Mouse (Mus musculus) cerebellum, postnatal 10 days (tissue): ENCODE data around the gene Gja5.

ENCODE experiments used
- DNase-seq, 2 experiments: peaks; one replicate each; pipeline ENCODE4 v3.0.0; 2021; ENCODE audit warnings: mixed read lengths in 2 of 2

Gene Gja5

DNA sequence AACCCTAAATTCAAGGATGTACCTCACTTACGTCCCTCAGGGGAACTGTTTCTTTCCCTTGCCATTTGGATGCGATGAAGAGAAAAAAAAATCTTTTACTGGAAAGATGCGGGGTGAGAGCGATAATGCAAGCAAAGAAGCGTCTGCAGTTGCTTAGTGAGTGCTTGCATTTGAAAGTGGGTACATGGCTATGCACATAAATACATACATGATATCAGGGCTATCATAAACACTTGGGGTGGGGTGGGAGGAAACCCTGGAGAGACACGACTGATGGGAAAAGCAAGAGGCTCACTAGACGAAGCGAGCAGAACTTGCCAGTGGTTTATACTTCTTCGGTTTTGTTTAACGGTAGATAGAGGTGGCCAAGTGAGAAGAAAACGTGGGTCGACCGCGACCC lies at the start of gene Gja5:
Gja5 (plus strand) TSS at position 301 of the 400 bp plus-strand sequence.
- no peak for DNase-seq

DNA sequence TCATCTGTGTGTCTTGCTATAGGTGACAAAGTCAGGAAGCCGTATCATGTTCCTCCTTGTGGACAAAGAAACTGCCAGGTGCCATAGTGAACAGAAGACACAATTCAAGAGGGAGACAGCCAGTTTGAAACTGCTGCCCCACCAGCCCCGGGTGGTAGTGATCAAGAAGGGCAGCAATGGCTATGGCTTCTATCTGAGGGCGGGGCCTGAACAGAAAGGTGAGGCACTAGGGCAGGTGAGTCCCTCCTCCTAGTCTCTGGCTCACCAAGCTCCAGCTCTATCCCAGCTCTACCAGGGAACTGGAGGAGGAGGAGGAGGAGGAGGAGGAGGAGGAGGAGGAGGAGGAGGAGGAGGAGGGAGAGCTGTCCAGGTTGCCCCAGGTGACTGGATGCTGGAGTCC lies 48.7 kb upstream of the Gja5 start:
- no peak for DNase-seq

DNA sequence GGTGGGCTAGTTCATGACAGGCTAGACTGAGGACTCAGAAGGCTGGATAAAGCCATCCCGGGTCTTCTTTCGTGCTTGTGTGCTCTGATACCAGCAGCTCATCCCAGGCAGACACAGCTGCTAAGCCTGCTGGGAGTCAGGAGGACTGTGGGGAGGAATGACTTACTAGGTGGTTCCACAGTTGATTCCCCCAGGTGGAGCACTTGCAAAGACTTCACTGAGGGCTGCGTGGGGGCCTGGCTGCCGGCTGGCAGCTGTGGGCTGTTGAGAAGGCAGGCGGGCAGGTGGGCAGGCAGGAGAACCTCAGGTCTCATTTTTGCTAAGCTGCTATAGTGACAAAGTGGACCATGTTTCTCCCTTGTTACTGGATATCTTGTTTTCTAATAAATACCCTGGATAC lies 44.0 kb upstream of the Gja5 start:
- DNase-seq: no peak

DNA sequence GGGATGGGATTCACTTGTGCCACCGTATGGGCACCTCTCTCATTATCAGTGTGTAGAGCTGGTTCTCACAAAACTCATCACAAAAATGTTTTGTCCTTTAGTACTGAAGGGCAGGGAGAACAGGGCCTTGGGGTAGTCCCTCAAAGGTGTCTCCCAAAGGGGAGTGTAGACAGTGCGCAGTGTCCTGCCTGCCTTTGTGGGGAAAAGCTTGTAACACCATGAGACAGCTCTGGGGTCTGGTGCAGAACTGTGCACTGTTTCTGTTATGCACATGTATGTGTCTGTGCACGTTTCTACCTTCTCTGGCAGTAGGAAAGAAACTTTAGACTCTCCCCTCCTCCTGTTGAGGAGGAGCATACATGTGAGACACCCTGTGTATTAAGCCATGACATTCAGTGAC lies 36.6 kb upstream of the Gja5 start:
- no peak for DNase-seq

DNA sequence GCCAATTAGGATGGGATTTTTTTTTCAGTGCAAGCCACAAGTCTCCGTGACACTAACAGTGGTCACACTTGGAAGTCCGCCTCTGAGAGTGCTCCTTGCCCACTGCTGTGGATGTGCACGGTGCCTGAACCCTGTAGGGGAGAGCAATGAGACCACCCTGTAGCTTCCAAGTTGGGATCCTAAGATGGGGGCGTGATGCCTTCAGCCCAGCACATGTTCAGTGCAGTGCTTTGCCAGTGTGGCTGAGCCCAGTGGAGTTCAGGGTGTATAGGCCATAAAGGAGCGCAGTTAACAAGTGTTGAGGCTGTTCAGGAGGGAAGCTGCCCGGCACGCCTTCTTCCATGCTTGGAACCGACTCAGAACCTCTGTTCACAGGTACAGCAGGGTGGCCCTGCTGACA lies 35.9 kb upstream of the Gja5 start:
- no peak for DNase-seq

DNA sequence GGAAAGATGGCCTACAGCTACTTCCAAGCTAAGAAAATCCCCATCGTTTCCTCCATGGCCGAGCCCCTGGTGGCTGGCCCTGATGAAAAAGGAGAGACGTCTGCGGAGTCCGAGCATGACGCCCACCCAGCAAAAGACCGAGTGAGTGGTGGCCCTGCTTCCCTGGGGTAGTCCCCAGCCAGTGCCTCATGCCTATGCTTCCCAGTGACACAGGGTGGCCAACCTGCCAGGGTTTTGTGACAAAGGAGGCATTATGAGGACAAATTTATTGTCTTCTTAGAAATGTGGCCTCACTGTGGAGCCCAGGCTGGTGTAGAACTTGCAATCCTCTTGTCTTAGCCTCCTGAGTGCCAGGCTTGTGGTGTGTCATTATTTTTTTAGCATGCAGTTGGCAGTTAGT lies 35.4 kb upstream of the Gja5 start:
- no peak for DNase-seq

DNA sequence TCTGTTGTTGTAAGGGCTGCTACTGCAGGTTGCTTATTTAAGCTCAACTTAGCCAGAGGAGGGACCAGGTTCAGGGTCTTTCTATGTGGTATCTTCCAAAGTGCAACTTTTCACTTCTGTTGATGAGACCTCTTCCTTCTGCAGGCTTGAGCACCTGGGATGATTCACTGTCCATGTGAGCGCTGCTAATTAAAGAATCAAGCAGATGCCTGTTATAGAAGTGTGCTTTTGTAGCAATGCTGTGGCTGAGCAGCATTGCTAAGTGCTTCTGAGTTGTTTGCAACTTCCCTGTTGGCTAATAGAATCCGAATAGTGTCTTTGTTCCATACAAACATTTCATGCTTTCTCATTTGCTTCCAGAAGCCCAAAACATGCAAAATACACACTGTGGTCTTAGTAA lies 34.2 kb upstream of the Gja5 start:
- no peak for DNase-seq

DNA sequence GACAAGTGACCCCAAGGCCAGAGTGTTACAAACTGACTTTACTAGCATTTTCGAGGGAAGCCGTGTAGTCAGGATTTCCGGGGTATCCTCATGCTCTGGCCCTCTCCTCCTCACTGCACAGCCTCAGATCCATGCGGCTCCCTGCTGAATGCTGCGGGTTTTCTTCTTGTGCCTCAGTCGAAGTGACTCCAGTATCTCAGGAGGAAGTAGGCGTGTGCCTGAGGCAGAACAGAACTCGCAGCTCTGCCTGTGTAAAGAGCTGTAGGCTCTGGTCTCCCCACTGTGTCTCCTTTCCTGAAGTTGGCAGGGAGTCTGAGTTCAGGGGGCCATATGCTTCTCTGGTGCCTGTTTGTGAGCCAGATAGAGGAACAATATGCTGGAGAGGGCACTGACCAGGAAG lies 33.4 kb upstream of the Gja5 start:
- DNase-seq: no peak

DNA sequence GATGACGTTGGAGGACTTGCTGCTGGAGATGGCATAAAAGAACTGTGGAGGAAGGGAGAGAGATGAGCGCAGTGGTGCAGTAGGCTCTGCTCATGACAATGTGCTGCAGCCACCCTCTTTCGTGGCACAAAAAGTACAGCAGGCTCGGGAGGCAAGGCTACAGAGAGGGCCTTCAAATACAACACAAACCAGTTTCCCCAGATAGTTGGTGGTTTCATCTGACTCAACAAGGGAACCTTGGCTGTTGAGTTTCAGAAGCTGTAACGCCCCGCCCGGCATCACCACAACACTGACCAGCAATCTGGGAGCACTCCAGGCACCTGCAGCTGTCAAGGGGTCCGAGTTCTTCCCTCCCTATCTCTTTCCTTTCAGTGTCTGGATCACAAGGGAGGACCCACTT lies 32.0 kb upstream of the Gja5 start:
- no peak for DNase-seq

DNA sequence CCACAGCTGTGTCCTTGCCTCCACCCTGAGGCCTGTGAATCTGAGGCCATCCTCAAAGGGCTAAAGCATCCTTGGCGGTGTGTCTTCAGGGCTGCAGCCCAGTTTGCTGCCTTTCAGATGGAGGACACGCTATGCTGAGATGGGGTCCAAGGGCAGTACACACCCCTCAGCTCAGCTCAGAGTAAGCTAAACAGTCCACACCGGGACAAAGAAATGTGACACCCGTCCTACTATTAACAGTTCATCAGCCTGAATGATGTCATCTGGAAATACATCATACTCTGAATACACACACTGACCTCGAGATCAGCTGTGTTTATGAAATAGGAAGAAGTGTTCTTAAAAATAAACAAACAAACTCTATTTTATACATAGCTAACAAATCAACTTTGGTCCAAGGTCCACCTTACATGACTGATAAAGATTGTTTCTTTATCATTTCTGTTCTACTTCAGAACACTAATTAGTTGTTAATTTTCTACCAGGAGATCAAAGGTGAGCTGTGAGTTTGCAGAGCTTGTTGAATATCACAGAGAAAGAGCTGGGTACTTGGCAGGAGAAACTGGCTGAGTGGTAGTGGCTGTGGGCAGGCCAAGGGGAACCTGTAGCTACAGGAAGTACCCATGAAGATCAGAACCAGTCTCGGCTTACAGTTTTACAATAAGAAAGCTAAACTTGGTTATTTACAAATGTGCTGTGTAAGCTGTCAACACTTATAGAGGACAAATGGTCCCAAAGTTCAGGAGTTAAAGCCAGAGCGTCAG lies 29.5 kb upstream of the Gja5 start:
- DNase-seq: no peak

DNA sequence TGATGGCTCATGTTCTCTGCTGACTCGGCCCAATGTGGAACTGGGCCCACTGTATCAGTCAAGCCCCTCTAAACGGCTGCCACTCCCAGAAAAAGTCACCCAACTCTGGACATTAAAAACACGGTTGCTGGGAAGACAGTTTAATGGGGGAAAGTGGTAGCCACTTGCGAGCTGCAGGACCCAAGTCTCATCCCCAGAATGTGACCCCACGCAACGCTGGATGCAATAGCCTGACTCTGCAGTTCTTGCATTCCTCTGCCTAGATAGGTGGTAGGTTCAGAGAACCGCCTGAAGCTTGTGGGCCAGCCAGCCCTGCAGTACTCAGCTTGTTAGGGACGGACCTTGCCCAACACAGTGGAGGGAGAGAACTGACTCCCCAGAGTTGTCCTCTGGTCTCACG lies 25.0 kb upstream of the Gja5 start:
- no peak for DNase-seq

DNA sequence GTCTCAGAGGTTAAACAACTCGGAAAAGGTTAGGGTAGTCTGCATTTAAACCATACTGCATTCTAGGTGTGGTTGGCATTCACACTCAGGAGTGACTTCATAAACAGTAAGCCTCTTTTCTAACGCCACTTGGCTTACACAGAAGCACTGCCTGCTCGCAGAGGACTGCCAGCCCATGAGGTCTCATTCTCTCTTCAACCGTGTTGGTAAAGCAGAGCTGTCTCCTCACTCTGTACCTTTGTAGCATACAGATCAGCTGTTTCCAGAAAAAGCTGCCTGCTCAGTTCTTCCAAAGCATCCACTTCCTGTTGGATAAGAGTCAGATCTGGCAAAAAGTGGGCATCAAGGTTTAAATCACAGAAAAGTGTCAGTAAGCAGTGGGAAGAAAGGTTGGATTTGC lies 24.1 kb upstream of the Gja5 start:
- no peak for DNase-seq

DNA sequence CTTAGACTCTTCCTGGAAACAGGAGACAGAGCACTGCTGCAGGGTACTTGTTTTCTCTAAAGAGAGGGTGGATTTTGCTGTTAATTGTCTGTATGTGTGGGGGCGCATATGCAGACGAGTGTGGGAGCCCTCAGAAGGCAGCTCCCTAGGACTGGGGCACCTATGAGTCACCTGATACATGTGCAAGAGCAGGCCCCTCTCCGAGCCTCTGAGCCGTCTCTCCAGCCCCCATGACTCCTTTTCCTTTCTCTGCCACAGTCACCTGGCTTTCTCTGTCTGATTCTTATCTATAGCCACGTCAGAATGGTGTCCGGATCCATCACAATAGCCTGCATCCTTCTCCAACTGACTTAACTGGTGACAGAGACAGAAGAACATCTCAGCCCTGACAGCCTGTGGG lies 22.9 kb upstream of the Gja5 start:
- DNase-seq: no peak

DNA sequence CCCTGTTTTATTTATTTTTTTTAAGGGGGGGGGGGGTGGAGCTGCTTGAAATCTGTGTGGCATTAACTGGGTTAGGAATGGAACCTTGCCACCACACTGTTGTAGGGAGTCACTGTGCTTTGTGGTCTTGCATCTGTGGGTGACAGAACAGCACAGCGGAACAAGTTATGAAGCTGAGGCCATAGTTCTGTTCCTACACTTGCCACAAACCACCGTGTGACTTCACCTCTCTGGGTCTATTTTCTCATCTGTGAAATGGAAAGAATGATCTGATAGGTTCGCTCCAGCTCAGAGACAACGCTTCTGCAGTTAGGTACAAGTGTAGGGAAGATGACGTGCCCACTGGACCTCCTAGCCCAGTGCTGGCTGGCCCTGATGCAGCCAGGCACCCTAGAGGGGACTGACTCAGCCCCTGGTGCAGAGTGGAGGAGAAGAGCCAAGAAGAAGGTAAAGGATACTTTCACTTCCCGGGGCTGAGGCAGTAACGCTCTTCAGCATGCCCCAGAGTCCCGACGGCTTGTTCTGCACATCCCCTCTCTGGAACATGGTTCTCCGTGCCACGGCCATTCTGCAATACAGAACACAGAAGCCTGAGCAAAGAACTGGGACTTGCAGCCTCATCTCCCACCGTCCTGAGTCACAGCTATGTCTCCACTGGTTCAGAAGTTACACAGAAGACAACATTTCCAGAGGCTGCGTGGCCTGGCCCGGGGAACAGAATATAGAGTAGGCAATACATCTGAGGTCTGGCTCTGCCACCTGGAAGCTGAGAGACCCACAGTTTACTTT lies 22.2 kb upstream of the Gja5 start:
- DNase-seq: no peak

DNA sequence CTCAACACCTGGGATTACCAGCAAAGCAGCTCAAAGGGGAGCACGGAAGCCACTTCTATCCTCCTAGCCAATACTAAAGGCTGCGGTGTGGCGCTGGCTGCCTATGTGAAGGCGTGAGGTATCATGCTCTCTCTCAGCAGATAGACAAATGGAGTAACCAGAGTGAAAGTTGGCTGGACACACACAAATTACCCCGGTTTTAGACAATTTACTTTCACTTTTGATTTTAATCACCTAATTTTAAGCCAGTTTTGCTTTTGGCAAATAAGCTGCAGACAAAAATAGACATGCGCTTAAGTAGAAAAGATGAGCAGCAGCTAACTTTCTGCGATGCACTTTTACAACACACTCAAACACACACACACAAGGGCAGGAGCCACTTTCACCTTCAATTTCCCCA lies 20.8 kb upstream of the Gja5 start:
- no peak for DNase-seq

DNA sequence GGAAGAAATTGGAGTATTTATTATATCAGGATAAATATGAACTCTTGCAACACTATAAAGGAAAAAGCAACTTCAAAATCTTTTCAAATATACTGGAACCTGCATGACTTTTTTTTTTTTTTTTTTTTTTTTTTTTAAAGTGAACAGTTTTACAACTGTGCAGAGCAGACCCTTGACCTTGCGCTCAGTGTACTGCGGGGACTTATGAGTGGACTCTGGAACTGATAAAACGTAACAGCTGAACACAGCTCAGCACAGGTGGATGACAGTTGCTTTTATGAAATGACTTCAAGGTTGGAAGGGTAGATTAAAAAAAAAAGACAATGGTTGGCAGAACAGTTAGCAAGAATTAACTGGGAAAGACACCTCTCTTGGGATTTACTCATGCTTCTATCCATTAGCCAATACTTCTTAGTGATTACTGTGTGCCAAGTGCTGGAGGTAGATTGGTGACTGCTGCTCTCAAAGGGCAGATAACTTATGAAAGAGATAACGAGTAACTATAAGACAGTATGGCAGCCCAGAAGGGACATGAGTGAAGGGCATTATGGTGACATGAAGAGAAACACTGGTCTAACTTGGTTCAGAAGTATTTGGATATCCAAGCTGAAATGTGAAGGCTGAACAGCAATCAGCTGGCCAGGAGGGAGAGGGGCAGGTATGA lies 2.0 kb upstream of the Gja5 start:
- DNase-seq: no peak

DNA sequence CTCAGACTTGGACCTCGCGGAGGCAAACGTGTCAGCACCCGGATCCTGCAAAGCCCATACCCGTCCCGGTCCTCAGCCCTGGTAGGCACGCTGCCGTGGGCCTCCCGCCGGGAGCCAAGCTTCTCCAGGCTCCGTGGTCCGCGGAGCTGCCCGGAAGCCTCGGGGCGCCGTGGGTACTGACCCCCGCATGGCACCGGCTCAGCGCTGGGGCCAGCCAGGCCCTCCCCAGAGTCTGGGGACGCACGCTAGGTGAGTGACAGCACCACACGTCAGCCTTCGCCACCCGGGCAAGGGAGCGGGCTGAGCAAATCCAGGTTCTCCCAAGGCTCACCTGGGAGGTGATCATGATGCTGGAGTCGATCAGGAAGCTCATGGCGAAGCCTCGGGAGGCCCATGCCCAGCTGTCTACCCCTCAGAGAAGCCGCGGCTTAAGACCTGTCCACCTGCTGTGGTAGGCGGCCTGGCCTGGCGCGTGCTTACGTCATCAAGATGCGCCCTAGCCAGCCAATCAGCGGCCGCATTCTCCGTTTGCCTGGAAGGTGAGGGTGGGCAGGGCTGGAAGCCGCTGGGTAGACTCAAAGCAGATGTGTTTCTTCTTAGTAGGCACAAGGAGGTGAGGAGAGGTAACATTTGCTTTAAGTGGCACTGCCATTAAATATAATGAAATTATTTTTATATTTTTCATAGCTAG lies 503 bp downstream of the Gja5 start, which contains the start of gene Gpr89:
Gpr89 (minus strand) TSS at position 496 of the 691 bp plus-strand sequence.
- DNase-seq: peak; percentile 98

DNA sequence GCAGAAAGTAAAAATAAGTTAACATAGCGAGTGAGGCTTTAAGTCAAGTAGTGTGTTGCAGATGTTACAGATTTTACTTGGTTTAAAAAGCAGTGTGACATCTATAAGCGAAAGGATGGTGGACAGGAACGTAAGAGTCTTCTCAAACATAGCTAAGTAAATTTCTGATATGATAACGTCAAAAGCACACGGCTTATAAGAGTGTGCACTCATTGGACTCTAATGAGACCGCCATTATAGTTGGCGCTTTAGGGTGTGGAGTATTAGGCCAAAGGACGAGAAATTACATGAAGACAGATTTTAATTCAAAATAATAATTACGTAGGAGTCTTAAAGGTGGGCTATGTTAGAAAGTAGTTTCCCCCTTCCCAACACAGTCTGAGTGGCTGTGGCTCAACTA lies 1.1 kb downstream of the Gja5 start:
- DNase-seq: no peak

DNA sequence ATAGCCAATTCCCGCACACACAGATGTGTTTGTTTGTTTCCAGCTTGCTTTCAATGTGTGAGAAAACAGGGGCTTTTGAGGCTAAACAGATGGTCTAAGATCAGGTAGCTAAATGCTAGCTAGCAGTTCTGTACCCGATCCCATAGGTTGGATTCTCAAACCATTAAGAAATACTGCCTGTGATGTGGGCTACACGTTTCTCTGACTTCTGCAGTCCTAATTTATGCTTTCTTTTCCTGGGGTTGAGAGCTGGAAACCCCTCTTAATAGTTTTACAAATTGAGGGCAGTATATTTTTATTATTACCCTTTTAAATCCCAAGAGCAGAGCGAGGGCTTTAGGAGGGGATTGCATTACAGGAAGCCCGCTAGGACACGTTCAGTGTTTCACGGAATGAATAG lies 16.5 kb downstream of the Gja5 start:
- DNase-seq: no peak

DNA sequence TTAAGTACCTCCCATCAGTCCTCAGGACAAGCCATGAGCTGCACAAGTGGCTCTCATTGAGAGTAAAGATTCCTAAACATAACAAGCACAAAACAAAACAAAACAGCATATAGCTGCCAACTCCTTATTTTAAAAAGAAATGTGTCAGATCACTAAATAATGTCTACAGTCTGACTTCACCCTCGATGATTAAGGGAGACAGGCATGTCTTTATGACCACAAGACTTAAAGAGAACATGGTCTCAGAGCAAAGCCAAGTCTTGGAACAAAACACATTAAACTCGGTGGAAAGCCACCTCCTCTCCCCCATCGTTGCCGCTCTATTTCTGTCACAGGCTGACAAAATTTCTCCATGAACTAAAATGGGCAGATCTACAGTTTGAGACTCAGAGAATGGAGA lies 20.1 kb downstream of the Gja5 start:
- DNase-seq: no peak

DNA sequence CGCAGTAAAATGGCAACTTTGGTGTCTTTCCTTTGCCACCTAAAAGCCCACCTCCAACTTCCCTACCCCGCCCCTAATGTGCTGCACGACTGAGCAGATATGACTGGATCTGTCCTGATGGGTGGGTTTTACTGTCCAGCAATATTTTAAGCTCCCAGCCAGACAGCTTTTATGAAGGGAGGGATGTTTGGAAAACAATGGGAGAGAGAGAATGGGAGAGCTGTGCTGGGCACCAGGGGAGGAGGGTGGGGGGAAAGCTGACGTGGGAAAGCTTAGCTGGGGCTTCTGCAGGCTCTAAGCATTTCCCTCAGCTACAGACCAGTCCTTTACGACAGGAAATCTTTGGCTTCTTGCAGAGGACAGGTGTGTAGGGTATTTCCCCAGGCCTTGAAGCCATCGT lies 21.4 kb downstream of the Gja5 start, which contains the start of gene Gja8:
Gja8 (minus strand) TSS at position 101 of the 400 bp plus-strand sequence.
- DNase-seq: no peak

DNA sequence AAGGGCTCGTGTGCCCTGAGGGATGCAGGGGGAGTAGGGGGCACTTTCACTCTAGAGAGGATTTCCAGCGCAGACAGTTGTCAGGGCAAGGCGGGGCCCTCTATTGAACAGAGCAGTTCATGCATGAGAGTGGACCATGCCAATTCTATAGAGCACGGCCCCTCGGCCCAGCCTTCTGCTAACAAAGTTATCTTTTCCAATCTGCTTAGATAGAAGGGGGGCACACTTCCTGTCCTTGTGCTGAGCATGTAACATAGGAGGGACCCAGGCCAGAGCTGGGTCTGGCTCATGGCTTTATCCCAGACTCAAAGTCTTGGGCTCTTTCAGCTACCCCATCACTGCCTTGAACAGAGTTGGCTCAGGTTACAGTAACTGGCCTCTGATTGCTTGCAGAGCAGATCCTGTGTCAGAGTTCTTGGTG lies 26.8 kb downstream of the Gja5 start:
- DNase-seq: no peak

DNA sequence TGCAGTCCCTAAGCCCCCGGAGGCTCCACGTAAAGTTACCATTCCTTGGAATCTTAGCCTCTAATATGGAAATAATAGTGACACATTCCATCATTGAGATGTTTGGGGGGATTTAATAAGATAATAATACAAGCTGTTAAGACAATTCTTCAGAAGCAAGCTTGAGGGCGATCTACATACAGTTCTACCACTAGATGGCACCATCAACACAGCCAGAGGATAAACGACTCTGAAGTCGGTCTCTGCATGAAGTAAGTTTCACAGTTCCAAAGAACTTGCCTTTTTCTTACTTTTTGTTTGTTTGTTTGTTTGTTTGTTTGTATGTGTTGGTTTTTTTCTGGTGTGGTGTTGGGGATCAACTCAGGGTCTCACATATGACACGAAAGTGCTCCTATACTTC lies 31.7 kb downstream of the Gja5 start:
- peak; percentile 53 to 76 for DNase-seq
